Mouse (Mus musculus): ENCODE measurements around the gene Fam131b.

The Fam131b gene

DNA sequence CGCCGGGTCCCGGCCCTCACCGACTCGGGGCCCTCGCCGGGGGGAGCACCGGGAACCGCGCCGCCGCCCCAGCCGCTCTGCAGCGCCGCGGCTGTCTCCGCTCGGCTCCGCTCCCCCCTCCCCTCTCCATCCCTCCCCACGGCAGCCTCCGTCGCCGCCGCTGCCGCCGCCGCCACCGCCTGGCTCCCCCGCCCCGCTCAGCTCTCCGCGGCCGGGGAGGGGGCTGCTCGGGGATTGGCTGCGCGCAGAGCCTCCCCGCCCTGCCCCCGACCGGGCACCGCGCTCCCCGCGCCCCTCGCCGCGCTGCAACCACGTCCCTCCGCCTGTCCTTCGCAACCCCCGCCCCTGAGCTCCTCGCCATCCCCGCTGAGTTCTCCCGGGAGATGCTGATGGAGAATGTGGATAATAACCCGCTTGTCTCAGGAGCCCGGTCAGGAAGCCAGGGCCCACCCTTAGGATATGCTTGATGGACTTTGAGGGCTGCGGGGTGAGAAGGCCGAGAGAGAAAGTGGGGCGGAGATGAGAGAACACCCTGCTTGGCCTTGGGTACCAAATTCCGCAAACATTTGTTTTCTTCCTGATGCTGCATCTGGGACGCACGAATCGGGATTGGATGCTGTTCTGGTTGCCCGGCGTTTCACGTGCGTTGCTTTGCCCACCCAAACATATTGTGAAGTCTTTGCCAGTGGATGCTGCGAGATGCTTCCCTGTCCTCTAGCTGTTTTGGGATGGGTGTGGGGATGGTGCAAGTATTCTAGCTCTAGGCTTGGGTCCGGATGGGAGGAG is at the start of gene Fam131b:
Gene Fam131b (minus strand): TSS at position 162 of the 786 bp plus-strand sequence.
- DNase-seq (ENCODE audit: low spot score in 2 of 2), result peak; percentile 62 to 79

DNA sequence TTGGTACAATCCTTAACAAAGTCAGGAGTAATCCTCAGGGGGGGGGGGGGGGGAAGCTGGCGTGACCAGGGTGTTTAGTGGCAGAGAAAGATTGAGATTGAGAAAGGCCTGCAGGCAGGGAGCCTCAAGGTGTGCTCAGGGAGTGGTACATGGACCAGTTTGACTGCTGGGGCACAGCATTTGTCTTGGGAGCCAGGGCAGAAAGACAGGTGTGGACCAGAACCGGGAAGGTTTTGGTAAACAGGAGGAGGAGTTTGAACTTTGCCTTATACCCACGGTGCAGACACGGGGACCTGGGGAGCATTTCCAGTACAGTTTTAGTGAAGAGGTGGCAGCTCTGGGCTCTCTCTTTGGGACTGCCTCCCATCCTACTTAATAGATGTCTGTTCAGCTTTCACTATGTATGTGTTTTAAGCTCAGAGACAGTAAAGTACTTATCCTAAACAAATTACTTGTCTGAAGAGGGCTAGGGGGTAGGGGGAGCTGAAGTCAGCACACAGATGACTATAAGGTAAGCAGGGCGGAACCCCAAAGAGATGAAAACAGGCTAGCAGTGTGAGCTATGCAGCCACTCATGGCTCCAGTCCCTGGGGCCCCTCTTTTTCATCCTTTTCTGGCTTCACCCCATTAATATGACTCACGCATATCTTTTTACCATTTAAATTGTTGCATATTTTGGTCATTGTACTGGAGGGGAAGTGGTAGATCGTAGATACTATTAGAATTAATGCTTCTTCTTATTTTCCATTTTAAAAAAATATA is 49.4 kb upstream of the Fam131b start:
- DNase-seq (ENCODE audit: low spot score in 2 of 2), result no peak

DNA sequence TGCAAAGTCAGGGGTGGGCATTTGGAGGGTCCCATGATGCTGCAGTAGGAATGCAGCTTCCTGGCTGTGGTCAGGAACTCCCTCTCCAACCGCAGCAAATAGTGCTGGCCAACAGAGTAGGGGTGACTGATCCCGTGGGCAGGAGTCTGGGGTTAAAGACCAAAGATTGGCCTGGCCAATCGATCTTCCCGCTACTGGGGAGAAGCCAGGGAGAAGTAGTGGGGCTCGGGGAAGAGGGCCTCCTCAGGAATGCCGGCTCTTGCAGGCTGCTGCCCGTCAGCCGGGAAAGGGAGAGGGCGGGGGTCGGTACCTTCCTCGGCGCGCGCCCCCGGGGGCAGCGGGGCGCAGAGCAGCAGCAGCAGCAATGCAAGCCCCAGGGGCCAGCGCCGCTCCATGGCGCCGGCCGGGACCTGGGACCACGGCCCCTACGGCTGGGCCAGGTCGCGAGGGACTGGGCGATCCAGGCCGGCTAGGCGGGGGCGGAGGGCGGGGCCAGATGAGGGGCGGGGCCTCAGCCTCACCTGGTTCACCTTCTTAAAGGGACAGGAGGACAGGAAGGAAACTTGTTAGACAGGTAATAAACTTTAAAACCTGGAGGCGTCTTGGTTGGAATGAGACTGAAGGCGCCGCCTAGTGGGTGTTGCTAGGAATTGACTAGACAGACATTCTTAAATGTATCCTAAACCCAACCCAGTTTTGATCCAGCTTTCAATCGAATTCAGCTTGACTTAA is 48.5 kb upstream of the Fam131b start, which contains the start of gene Epha1:
Gene Epha1 (minus strand): TSS at position 453 of the 732 bp plus-strand sequence.
- peak in 1 of 2 experiments; percentile 51 for DNase-seq (ENCODE audit: low spot score in 2 of 2)

DNA sequence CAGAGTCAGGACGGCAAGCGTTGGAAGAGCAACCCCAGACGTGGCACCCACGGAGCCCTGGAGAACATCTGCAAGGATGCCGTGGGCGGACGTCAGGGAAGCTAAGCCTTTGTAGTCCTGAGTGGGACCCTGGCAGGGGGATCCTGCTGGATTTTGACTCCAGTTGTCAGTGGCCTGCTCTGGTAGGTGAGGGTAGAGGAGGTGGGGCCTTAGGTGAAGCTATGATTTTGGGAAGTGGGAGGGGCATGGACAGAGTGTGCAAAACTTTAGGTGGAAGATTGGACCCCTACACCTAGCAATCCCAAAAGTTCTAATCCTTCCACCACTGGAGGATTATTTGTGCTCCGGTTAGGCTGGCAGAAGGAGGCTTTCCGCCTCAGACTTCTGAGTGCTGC is 48.0 kb upstream of the Fam131b start:
- no peak for DNase-seq (ENCODE audit: low spot score in 2 of 2)

DNA sequence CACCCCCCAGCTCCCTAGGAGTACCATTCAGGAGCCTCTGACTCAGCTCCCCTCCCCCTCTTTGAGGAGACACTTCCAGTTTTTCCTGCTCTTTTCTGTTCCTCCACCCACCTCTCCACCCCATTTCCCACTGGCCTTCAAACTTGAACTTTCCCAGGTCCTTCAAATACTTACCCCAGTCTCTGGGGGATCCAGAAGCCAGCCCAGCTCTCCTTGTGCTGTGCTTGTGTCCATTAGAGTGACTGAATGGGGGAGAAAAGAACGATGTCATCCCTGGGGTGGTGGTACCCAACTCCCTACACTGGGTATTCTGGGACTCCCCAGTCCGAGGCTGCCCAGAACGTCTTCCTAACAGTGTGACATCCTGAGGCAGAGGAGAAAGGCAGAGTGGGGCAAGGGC is 47.6 kb upstream of the Fam131b start:
- no peak for DNase-seq (ENCODE audit: low spot score in 2 of 2)

DNA sequence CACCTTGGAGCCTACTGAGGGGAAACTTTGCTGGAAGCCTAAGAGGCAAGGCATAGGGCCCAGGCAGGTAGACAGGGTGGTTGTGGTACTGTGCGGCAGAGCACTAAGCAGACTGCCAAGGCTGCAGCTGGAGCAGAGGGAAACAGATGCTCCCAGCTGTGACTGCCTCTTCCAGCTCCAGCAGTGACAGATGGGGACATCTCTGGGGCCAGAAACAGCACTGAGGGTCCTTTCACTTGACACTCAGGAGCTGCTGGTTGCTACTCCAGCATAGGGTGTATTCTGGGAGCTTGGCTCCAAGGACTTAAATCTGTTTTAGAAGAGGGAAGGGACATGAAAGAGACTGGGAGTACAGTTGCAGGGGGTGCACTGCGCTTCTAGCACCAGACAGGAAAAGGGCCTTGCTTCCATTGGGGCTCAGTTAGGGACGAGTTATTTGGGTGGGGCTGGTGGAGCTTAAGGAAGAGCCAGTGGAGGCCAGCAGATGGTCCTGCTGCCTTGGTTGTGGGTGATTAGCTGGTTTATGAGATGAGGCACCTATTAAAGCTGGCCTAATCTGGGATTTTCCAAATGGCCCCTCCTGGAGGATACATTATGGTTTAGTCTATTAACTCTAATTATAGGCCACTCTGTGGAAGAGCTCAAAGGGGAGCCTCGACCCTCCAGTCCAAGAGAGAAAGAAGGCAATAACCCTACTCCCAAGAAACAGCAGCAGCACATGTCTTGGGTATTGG is 46.4 kb upstream of the Fam131b start:
- no peak for DNase-seq (ENCODE audit: low spot score in 2 of 2)

DNA sequence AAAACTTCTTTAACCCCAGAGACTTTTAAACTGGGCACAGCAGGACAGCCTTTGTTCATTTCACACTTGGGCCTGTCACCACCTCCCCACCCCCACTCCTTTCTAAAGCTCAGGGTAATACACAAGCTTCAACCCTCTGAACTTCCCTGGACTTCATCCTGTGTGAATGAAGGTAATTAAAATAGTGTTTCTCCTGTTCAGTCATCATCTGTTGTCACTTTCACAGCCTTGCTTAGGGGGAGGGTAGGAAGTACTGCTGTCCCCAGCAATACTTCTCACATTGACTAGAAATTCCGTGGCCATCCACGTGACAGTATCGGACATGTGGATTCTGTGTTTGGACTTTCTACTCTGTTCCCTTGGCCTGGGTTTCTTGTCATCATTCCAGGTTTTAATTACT is 45.4 kb upstream of the Fam131b start:
- DNase-seq (ENCODE audit: low spot score in 2 of 2), result no peak

DNA sequence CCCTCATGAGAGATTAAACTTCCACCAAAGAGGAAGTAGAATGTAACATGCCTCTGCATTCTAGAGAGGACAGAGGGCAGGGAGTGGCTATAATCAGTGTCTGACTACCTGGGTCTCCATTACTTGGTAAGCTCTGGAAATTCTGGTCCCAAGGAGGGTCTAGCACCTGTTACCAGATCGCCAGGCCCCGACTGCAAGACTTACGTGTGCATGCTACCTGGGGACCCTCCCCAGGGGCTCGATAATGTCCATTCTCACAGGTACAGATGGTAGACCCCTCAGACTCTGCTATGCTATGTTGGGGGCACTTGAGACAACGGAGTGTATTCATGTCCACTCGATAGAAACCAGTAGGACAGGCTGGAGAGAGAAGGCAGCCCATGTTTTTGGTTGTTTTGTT is 40.8 kb upstream of the Fam131b start:
- DNase-seq (ENCODE audit: low spot score in 2 of 2), result no peak

DNA sequence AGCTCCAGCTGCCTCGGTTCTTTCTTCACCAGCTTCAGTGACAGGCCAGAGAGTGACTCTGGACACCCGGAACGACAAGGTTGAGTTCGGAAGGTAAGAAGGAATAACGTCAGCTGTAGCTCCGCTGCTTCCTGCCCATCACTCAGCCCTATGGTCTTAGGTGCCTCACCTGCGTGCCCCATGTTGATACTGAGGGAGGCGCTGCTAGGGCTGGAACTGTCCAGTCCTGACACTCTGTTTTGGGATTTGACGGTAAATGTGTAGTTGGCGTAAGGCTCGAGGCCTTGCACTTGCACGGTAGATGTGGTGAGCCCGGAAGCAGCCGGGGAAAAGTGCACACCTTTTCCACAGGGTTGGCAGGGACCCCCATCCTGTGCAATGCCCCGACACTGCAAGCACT is 40.2 kb upstream of the Fam131b start:
- DNase-seq (ENCODE audit: low spot score in 2 of 2), result no peak

DNA sequence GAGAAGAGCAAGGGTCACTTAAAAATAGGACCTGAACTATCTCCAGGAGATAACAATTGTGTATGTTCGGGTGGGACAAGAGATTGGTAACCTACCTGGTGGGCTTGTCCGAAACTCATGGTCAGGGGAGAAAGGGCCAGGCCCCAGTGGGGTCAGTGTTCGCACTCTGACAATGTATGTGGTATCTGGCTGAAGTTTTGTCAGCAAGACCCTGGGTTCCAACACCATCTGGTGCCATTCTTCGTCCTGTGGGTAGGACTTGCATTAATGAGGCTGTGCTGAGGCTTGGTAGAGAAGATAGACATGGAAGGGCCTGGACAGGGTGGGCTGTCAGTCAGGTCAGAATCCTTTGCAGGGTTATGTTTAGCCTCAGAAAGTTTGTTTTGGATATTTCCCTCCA is 39.6 kb upstream of the Fam131b start:
- DNase-seq (ENCODE audit: low spot score in 2 of 2), result no peak

DNA sequence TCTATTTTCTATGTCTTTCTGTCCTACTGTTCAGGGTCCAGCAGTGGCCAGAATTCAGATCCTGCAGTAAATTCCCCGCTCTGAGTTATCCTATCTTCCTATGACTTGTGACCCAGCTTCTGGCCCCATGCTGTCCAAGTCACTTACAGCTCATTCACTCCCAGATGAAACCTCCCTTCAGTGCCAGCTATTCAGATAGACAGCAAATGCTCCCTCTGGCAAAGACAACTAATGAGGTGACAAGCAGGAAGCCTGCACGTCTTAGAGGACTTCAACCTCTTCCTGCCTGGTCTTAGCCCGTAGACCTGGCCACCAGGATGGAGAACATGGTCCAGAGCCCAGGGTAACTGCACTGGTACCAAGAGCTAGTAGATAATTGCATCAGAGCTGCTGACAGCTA is 38.5 kb upstream of the Fam131b start:
- no peak for DNase-seq (ENCODE audit: low spot score in 2 of 2)

DNA sequence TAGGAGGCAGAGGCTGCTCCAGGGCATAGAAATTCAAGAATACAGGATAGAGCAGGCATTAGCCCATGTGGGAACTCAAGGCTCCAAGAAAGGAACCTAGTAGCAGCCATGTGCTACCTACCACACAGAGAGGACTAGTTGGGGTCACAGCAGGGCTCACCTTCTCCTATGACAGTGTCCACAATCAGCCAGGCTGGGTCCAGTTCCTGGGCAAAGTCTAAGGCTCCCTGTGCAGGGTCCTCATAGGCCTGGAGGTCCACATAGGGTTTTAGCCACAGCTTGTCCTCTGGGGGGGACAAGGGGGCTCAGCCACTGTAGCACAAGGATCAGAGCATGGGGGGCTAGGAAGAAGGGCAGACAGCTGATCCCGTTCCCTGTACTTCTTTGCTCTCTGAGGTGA is 38.1 kb upstream of the Fam131b start:
- no peak for DNase-seq (ENCODE audit: low spot score in 2 of 2)

DNA sequence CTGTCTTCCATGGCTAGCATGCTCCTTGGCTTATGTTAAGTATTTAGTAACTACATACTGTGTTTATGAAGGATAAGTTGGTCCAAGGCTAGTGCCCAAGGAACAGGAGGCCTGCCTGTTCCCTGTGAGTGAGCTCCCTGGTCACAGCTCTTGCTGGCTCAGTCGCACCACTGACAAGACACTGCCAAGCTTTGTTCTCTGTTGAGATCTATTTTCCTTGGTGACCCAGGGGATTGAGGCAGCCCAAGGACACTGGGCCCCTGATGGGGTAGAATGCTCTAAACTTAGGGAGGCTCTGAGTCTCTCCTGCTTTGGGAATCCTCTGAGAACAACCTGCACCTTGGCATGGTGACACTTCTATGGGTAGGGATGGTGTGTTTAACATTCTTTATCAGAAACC is 37.6 kb upstream of the Fam131b start:
- no peak for DNase-seq (ENCODE audit: low spot score in 2 of 2)

DNA sequence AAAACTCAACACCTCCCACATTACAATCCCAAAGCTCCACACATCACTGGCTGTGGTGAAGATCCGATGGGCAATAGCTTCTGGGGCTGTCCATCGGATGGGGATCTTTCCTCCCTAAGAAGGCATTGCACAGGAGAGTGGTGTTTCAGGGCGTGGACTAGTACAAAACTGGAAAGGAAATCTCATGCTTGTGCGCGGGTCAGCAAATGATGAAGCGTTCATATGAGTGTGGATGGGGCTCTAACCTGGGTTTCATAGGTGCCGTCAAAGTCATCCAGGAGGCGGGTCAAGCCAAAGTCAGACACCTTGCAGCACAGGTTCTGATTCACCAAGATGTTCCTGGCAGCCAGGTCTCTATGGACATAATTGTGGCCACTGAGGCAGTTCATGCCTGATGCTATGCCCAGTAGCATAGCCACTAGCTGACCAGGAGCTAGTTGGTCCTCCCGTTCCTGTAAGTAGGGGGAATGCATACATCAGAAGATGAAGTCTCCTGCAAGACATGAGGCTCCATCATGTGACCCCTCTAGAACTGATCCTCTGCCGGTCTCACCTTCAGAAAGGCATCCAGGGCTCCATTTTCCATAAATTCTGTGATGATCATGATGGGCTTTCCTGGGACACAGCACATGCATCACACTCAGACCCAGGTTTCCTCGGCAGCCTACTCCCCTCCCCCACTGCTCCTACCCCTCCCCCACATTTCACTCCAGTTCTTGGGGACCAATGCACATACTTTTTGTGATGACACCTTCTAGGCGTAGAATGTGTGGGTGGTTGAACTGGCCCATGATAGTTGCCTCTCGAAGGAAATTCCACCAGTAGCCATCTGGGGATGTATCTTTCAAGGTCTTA is 36.8 kb upstream of the Fam131b start:
- DNase-seq (ENCODE audit: low spot score in 2 of 2), result no peak

DNA sequence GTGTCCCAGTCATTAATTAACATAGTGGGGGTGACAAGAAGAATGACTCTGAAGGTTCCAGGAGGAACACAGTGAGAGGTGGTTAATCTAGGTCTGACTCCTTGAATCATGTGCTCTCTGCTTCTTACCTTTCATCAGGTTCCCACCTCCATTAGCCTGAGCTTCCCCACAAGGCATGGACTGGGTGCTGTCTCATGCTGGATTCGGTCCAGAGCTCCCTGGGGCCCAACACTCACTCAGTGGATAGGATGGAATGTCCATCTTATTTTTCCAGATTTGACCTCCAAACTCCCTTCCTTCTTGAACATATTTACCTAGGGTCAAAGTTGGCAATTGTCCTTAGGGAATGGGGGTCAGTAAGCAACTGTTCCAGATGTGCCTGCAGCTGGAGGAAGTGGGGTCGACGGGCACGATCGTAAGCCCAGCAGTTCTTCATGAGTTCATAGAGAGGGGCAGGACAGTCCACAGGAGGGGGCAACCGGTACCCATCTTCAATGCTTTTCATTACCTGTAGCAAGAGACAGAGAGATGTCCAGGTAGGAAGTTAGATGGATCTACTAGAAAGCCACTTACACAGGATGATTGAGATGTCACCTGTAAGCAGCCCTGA is 35.9 kb upstream of the Fam131b start:
- DNase-seq (ENCODE audit: low spot score in 2 of 2), result no peak

DNA sequence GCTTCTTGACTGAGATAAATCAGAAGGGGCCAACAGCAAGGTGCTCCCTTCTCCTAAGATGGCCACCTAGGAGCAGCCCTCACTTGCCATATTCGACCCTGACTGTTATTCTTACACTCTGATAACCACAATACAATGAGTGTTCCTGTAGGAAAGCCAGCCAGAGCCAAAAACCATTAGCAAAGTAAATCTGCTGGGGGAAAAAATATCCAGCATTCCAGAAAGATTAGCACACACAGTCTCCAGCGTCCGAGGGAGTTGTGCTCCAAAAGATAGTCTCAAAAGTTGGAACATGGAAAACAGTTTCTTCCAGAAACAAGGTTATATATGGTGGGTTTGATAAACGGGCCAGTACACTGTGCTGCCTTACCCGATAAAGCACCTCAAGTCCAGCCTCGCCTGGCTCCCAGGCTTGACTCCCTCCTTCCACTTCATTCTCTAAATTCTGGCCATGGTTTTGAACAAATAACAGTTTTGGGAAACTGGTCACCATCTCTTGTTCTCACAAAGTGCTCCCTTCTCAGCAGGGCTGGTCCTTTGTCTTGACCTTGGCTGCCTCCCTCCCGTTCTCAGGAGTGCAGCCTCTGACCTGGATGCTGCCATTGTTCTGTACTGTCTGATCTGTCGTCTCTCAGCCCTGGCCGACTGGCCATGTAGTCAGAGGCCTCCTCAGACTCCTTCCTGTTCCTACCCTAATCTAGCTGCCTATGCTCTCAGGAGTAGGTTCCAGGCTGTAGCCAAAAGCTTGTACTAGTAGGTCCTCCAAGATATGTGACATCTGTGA is 35.1 kb upstream of the Fam131b start:
- DNase-seq (ENCODE audit: low spot score in 2 of 2), result no peak

DNA sequence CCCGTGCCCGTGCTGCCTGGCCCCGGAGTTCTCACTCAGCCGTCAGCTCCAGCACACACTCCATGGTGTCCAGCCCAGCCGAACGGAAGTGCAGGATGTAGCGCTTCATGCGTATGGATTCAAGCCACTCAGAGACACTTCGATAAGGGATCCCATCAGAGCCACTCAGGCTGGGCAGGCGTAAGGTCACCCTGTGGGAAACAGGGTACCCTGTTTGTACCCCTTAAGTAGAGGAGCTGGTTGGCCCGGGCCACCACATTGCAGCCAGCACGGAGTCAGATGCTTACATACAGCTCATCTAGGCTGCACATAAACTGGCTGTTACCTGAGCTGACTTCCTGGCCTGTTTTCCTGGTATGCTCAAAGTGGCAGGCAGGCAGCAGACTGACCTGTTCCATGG is 34.5 kb upstream of the Fam131b start:
- DNase-seq (ENCODE audit: low spot score in 2 of 2), result no peak

DNA sequence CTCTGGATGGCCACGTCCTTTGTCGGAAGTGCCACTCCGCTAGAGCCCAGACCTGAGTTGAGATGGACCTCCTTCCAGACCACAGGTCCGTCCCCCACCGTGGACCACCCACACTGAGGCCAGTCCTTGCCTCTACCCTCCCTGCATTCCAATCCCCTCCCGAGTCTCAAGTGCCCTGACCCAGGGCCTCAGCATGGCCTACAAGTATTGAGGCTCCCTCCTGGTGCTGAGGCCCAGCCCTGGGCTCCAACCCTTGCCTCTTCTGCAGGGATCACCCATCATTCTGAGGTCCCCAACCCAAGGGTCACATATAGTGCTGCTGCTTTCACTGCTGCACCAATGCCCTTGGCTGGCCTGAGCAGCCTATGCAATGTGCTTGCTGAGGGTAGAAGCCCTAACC is 33.5 kb upstream of the Fam131b start:
- DNase-seq (ENCODE audit: low spot score in 2 of 2), result no peak

DNA sequence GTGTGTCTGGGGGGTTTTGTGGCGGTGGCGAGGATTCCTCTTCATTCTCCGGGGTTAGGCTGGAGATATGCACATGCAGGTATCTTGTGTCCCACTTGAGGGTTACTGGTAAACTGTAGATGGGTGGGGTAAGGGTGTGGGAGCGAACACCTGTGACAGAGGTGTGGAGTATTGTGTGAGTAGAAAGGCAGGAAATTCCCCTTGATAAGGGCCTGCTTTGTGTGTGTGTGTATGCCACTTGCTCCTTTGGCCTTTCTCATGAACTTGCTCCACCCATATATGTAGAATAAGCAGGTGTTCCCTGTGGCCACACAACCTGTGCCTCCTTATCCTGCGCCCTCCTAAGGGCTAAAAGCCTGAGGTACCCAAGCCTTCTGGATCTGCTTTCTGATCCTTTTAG is 32.5 kb upstream of the Fam131b start:
- DNase-seq (ENCODE audit: low spot score in 2 of 2), result no peak
